Mouse (Mus musculus) erythroblast, embryonic 14.5 days (primary cell): Measurements from ENCODE around the gene Proser2.

Experiments used
- GATA1 ChIP-seq: IDR thresholded peaks from 2 replicates; pipeline ENCODE4 v1.6.1; 2012; ENCODE audit warnings: low read length, inconsistent platforms, mixed read lengths
- TAL1 ChIP-seq: IDR thresholded peaks from 3 replicates; pipeline ENCODE4 v1.6.1; 2012; ENCODE audit warnings: low read length, inconsistent platforms, mixed read lengths

- TF ChIP-seq GATA1, result no peak
- TF ChIP-seq TAL1, result no peak
Measured at GRCm38 (mm10) chr2:6099443-6099842, 30.6 kb downstream of the Proser2 start.
